Mouse (Mus musculus) liver (tissue): ENCODE measurements around the gene Gm49450.
"Not testable (repeated sequence)": the region's sequence is repeated elsewhere in the genome, so short reads cannot be mapped to it uniquely, and the experiment has no call there.

Experiments
- DNase-seq: peaks from one replicate; pipeline ENCODE4 v3.0.0-alpha.2; 2020; ENCODE audit warnings: mixed read lengths

Gm49450 gene

DNA sequence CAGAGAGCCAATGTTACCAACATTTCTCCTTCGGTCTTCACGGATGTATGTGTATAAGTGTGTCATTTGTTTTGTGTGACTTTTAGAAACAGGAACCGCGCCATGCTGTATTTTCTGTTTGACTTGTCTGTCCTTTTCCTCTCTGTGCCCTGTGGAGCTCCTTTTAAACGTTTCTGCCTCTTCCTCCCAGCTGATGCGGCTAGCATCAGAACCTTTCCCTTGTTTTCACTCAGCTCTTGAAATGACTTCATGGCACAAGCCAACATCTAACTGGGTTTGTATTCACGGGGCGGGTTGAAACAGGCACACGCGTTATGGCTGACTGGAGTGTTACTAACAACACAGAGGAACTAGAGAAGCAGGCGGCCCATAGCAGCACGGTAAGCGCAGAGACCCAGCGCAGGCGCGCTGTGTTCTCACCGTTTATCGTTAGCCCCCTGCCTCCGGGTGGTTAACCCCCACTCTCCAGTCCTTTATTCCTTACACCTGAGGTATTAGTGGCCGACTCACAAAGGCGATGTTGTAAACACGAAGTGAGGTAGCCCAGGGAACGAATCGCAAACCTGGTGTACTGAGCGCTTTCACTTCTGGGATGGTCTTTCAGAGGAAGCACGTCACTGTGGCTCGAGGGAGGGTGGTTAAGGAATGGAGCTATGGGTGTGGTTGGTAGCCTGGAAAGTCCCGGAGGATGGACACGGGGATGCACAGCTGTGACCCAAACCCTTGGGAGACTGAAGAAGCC lies 32.1 kb upstream of the Gm49450 start:
- DNase-seq = peak; percentile 75

DNA sequence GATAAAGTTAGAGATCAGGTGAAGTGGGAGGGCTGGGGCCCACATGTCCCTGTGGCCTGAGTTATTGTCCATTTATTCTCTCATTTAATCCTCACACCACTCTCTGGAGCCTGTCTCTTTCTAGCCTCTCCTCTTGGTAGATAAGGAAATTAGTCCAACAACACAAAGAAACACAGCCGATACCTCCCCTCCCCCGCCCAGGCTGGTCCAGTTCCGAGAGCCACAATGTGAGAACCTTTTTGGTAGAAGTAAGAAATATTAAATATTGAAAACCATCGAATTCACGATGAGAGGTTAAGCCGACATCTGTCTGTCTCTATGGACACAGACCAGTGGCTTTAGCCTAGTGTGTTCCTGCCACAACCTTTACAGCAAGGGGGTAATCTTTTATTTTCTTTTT lies 31.3 kb upstream of the Gm49450 start:
- peak; percentile 57 for DNase-seq

DNA sequence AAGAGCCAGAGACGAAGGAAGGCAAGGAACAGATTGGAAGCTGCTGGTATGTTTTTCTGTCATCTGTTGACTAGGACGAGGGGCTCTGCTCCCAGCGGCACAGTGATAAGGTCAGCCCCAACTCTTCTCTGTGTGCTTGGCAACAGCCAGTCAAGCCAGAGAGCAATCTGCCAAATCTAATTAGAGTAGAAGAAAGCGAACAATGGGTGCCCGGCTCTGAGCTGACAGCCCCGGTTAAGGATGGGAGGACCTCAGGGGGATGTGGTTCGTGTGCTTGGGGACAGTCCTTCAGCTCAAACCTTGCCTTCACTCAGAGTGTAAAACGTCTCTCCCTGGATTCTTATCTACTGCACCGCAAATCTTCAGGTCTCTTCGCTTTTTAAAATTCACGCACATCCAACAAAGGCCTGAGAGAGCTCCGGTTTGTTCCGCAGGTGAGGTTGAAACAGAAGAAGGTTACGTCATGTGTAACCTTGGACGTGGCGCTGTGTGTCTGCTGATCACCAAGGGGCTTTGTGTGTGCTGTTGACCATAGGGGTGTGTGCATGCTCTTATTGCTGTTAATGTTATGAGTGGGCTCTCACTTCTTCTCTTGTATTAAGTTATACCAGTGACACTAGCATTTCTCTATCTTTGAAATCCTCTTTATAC lies 30.2 kb upstream of the Gm49450 start:
- no peak for DNase-seq

DNA sequence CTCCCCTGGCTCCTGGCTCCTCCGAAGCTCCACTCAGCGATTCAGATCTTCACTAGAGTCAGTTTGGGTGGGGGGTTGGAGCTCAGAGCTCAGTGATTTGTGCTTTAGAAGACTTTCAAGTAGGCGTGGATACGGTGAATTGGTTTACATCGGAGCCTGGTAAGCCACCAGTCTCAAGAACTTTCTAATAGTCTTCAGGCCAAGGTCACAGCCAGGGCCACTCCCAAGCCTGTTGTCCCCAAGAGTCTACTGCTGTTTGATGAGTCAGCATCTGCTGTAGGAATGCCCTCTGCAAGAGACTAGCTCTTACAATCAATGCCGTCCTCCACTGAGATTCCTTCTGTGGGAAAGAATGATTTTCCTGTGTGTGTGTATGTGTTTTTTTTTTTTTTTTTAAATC lies 28.7 kb upstream of the Gm49450 start:
- DNase-seq = no peak

DNA sequence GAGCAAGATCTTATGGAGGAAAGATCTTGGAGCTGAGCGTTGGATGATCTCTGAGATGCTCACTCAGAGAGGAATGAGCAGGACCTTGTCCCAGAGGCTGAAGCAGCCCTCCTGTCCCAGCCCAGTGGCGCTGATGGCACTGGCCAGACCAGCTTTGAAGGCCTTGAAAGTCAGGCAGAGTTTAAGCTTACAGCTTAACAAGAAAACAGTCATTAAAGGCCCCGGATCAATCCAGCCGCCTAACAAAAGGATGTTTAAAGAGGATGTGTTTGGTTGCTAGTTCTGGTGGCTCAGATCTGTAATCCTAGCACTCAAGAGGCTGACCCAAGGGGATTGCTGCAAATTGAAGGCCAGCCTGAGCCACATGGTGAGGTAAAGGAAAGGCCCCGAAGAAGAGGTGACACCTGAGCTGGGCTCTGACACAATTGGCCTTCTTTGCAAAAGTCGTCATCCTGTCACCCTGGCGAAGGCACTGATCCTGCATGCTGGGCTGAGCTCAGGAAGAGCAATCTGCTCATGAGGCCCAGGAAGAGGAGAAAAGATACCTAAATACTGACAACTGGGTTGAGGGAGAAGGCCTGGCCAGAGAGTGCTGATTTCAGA lies 26.8 kb upstream of the Gm49450 start:
- DNase-seq = no peak

DNA sequence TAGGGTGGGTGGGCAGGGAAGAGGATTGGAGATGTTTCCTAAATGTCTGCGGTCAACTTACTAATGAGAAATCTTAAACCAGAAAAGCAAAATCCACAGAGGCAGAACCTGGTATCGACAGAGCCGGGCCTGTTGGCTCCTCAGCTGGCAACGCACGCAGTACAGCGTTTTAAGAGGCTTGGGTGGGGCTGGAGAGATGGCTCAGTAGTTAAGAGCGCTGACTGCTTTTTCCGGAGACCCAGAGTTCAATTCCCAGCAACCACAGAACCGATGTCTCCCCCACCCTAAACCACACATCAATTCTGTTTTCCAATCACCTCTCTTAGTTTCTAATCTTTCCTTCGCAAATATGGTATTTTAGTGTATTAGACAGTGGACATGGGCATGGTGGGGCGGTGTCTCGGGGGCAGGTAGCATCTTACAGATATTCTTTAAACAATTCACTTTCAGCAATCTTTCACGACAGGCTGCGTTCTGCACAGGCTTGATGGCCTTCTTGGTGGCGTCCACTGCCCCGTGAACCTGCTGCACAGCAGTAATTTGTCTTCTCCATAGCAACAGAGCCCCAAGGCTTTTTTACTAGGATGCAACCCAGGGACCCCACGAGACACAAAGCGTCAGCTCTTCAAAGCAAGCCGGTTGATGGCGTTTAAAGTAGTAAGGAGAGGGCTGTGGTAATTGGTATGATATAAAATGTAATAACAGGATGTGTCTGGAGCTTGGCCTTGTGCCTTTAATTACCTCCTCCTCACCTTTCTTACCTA lies 25.2 kb upstream of the Gm49450 start:
- no peak for DNase-seq

DNA sequence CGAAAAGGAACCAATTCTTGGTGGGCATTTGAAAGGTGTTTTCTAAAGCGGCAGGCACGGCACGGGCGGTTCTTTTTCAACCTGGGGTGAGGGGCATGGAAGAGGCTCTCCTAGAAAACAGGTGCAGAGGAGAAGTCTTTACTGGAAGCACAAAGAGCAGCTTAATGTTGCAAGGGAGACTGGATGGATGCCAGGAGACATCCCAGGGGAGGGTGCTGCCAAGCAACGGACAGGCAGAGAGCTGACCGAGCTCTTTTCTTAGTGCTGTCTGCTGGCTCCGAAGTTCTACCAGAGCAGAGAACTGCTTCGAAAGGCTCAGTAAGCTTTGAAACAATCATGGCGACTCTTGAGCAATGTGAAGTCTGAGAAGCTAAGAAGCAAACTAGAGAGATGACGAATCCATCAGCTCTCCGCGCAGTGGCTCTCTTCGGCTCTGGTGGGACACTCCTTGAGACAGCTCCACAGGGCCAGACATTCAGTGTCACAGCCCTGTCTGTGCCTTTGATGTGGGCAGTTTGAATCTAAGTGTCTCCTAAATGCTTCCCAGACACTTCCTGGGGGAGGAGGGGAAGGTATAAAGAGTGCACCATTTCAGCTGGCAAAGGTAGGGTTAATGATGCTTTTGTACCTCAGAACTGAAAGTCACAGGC lies 24.5 kb upstream of the Gm49450 start:
- DNase-seq = peak; percentile 36

DNA sequence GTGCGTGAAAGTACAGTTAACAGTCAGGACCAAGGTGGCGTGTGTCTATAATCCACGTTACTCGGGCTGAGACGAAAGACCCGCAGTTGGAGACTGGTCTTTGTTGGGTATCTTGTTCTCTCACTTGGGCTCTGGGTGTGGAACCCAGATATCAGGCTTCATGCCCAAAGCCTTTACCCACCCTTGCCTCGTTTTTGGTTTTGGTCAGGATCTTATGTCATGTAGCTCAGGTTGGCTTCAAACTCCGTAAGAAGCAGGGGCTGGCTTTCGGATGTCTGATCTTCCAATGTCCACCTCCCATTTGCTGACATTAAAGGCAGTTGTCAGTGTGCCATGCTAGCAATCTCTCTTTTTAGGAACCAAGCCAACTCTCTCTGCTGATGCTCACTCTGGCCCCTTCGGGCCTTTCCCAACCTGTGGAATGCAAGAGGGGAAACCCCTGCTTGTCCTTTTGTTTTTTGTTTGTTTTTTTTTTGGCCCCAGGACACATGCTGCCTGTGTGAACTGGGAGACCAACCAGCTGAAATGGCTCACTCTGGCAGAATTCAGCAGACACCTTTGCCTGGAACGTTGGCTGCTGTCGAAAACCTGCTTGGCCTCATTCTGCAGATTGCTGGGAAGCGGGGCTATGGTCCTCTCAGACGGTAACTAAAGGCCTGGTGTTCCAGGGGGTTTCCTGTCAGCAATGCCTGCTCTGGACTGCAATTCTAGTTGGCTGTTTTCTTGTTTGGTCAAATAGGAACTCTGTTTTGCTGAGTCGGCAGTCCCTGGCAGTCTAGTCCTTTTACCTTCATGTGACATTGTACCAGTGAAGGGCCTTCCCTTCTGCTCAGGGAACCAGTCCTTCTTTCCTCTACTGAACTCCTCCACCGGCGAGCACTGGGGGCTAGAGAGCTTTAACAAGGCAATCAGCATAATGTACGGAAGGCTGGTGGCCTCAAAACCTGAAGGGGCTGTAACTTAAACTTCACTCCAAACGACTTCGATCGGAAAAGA lies 23.7 kb upstream of the Gm49450 start:
- no peak for DNase-seq

DNA sequence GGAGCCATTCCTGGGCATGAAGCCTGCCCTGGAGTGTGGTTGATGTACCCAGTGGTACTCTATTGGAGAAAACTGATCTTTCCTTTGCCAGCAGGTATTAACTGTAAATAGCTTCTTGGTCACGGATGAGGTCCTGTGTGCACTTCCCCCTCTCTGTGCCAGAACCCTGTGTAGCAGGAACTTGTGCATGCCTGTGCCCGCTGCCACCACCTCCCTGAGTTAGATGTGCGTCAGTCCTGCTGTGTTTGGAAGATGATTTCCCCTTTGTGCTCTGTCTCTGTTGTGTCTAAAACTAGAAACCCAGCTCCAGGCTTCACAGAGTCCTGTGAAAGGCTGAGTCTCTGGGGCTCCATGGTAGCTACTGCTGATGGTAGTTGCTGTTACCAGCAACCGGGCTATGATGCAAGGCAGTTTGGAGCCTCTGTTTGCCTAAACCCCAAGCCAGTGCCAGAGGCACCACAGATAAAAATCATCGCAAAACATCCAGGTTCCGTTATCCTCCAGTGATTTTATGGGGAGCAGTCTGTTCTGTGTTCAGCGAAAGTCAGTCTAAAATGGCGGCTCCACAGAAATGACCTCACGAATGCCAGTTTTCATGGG lies 19.8 kb upstream of the Gm49450 start:
- no peak for DNase-seq

DNA sequence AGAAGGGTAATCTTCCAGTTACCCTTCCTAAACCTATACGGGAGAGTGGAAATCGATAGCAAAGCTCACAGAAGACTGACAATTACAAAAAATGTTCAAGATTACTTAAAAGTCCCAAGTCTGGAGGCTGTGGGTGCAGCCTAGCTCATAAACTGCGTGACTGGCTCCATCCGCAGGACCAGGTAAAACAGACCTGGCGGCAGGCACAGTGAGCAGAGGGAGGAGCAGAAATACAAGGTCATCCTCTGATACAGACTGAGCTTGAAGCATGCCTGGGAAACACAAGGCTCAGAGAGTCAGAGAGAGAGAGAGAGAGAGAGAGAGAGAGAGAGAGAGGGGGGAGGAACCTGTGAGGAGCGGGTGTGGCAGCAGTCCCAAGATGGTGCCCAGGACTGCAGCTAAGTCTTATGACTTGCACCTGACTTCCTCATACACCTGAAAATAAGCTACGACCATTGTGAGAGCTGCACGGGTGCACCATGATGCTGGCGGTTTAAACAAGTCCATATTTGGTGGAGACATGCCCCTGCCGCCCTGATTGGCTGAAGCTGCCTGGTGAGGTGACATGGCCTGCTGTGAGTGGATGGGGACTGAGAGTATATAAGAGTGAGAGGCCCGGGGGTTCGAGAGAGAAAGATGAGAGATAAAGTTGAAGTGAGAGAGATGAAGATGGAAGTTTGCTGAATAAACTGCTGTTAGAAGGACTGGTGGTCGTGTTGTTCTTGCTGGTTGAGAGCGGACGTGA lies 18.4 kb upstream of the Gm49450 start:
- DNase-seq = not testable (repeated sequence)

DNA sequence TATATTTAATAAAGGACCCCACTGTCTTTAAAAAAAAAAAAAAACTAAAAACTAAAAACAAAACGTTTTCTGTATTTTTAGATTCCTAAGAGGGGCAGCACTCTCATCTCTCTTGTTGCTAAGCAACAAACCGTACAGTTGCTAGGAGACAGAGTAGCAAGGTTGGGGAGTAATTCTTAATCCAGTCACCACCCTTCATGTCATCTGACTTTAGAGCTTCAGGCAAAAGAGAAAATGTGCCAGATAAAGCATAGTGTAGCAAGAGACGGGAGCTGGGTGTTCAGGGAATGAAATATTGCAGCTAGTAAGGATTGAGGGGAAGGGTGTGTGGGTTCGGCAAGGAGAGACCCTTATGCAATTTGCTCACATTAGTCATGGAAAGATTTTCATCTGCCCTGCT lies 17.8 kb upstream of the Gm49450 start:
- no peak for DNase-seq

DNA sequence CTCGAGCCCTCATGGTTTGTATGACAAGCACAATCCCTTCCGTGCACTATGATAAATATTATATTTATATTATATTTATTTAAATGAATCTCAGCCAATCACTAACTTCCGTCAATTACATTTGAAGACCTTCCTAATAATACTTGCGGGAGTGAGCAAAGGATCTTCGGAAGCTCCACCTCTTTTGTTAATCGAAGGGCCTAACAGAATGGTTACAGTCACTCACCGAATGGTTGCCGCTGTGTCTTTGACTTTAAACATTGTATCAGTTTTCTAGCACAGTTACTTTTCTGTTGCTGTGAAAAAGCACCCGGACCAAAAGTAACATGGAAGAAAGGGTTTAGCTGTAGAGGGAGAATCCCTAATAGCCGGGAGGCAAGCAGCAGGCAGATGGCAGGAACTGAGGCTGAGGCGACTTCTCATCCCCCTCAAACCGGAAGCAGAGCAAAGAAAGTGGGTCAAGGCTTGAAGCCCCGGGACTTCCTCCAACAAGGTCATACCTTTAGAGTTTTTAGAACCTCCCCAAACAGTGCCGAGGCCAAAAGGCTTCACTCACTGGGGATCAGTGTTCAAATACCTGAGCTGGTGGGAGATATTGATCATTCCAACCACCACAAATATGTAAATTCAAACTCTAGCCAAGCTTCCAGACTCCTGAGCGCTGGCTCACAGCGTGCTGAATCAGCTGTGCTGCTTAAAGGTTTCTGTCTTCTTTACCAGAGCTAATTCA lies 16.2 kb upstream of the Gm49450 start:
- DNase-seq = no peak

DNA sequence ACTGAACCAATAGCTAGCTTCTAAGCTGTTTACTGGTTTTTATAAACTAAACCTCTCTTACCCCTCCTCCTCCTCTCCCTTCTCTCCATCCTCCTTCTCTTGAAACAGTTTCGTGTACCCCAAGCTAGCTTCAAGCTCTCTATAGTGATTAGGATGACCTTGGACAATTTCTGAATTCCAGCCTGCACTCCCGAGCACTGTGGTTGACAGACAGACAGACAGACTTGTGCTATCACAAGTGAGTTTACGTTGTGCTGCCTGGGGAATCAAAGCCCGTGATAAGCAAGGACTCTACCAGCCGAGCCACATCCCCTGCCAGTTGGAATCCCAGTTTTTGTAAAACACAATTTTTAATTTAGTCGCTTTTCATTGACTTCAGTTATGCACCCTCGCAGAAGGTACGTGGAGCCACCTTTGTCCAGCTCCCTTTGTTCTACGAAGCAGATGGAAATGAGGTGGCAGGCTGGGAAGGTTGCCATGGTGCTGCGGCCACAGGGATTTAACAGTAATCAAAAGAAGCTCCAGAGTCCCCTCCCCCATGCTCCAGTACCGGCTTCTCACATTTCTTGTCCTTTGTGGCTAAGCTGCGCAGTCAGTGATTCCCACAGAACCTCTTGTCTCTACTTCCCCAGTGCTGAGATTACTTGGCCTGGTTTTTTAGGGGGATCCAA lies 15.5 kb upstream of the Gm49450 start:
- DNase-seq = peak; percentile 28

DNA sequence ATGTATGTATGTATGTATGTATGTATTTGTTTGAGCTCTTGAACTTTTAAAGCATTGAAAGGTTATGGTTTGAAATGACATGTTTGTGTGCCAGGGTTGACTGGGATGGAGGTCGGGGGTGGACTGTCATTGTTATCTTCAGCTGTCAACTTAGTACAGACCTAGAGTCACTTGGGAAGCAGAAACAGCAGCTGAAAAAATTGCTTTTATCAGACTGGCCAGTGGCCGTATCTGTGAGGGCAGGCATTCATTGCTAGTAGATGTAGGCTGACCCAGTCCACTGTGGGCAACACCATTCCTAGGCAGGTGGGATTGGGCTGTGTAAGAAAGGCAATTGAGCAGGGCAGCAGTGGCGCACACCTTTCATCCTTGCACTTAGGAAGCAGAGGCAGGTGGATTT lies 6.2 kb upstream of the Gm49450 start:
- DNase-seq = no peak

DNA sequence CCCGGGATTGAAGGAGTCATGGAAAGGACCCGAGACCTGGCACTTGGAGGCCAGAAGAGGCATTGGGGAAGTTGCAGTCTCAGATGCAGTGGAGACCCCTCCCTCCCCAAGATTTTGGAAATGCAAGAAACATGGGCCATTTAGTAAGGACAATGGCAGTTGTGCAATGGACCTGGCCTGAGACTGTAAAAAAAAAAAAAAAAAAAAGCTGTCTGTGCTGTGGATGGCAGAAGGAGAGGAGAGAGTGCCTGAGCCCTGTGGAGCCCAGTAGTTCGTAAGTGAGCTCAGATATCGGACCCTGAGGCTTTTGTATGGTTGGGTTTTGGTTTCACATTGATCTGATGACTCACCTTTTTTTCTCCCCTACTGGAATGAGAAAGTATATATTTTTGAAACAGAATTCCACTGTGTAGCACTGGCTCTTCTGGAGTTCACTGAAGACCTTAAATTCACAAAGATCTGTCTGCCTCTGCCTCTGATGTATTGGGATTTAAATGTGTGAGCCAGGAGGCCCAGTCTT lies 5.6 kb upstream of the Gm49450 start:
- no peak for DNase-seq

DNA sequence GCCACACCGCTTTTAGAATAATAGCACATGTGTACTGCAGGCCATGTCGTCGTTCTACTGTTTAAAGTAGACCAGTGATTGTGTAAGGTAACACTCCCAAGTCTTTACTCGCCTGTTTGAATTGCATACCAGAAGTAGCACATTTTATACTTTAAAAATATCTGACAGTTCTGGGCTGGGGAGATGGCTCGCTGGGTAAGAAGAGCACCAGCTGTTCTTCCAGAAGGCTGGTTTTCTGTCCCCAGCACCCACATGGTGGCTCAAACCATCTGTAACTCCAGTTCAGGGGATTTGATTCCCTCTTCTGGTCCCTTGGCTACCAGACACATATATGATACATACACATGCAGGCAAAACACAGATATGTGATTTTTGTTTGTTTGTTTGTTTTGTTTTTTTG lies 4.1 kb upstream of the Gm49450 start:
- no peak for DNase-seq

DNA sequence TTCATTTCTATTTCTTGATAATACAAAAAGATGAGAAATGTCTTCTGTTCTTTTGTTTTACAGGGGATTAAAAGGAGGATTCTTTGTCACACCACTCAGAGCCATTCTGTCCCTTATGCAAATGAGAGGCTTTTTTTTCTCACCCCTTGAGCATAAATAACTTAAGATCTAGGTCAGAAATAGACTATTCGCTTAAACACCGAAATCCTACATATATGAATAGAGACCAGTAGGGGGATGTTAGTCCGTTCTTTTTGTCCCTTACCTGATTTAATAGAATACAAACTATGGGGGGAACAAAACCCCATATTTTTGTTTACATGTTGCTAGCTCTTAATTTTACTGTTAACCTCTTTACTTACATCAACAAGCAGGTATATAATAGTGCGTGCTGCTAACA lies 2.6 kb upstream of the Gm49450 start:
- DNase-seq = no peak

DNA sequence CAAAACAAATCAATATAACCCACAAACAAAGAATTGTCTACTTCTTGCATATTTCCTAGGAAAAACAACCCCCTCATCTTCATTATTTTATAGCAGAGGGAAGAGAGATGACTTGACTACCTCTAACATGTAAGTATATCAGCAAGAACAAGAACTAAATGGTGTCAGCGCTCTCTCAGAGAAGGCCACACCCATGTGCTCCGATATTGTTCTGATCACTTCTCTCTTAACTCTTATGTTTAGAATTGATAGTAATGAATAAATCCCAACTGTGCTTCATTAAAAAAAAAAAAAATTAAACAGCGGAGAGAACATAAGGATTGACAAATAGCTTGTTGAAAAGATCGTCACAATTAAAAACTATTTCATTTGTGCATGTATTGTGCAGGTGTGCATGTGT lies 2.0 kb upstream of the Gm49450 start:
- no peak for DNase-seq
